8 mouse cellular contexts compared by ENCODE assay signal in the genomic region with DNA sequence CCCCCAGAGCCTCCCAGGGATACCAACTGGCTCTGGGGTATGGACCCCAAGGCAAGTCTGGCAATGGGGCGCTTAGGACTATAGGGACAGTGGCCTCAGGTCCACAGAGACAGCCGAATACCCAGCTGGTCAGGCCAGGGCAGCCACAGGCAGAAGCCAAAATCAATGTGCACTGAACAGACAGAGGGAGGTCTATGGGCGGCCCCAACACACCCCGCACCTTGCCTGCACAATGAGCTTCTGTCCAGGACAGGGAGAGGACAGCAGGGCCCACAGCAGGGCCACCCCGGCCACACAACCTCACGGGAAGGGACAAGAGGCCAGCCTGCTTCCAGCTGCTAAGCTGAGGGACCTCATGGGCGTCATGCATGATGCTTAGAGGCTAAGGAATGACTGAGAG. TPM values are rescaled to one million over a fixed set of nuclear protein-coding genes. Genes with fewer than 3 reads are reported as not detected.
DNase-seq lines count a peak whose midpoint lies in the region; ATAC-seq and TF ChIP-seq lines count a peak whose summit lies in the region.

No protein-coding gene starts in this region.

- DNase-seq in gastrocnemius, adult 18-20 months (ENCODE audit: low spot score) = peak; percentile 21
- DNase-seq in gastrocnemius, postnatal 4 days (ENCODE audit: low spot score in 2 of 2) = no peak
- peak; percentile 55 for DNase-seq in lung, postnatal 0 days (ENCODE audit: low spot score)
- DNase-seq in lung, adult 18-20 months = no peak
- peak; percentile 33 to 51 for DNase-seq in heart, postnatal 14 days
- no peak for DNase-seq in kidney, postnatal 4 days

- H3K4me2 ChIP-seq in lung, postnatal 0 days (replicated peaks; ENCODE audit: low read depth, low read length) = no peak overlapping the region
- peak overlapping the region; percentile 47 for H3K4me2 ChIP-seq in stomach, embryonic 15.5 days

- no peaks in the 10 kb centered on the region for H3K27me3 ChIP-seq in lung, postnatal 0 days (replicated peaks; ENCODE audit: insufficient read depth, low read length)
- 0 out of 2 replicates have a peak, but pooled peaks cover 28% of the 10 kb centered on the region for H3K27me3 ChIP-seq in stomach, embryonic 15.5 days (replicated peaks)

- intact Hi-C loops in heart, postnatal 14 days (cut with DNase I) = no loop called here

- ATAC-seq in lung, postnatal 0 days = peak; percentile 20
- peak; percentile 7; the same call in 1 of the 2 replicates for ATAC-seq in stomach, embryonic 15.5 days (ENCODE audit: insufficient read depth, low FRiP score, low read depth)
- ATAC-seq in megakaryocyte, adult 5-6 weeks (ENCODE audit: poor library complexity, severe bottlenecking) = no peak

- TF ChIP-seq CTCF in lung, postnatal 0 days (IDR thresholded peaks at IDR 0.05) = no peak

- 0 out of 2 replicates have a peak overlapping the region, but pooled peaks have one; percentile 47 for H3K27ac ChIP-seq in lung, postnatal 0 days (ENCODE audit: low read length)
- peak overlapping the region; percentile 88 for H3K27ac ChIP-seq in stomach, embryonic 15.5 days

- no peaks in the 10 kb centered on the region for H3K9me3 ChIP-seq in lung, postnatal 0 days (ENCODE audit: low read length)
- no peaks in the 10 kb centered on the region for H3K9me3 ChIP-seq in stomach, embryonic 15.5 days

- no peak overlapping the region for H3K4me3 ChIP-seq in lung, postnatal 0 days (ENCODE audit: low read depth, low read length)
- H3K4me3 ChIP-seq in stomach, embryonic 15.5 days (replicated peaks) = no peak overlapping the region

- H3K4me1 ChIP-seq in lung, postnatal 0 days (ENCODE audit: insufficient read depth, low read depth, low read length) = peaks cover 22% of the 10 kb centered on the region
- H3K4me1 ChIP-seq in stomach, embryonic 15.5 days = peaks cover 53% of the 10 kb centered on the region

- H3K36me3 ChIP-seq in lung, postnatal 0 days (ENCODE audit: insufficient read depth, low read length) = 0 out of 2 replicates have a peak, but pooled peaks cover 6% of the 10 kb centered on the region
- H3K36me3 ChIP-seq in stomach, embryonic 15.5 days = 0 out of 2 replicates have a peak, but pooled peaks cover 5% of the 10 kb centered on the region

- no peak for TF ChIP-seq EP300 in lung, postnatal 0 days (IDR thresholded peaks at IDR 0.05)

- 34% methylated on average over 7 of the region's 7 CpGs for WGBS in lung, postnatal 0 days
- 49% methylated on average over 7 of the region's 7 CpGs for WGBS in stomach, embryonic 15.5 days

- no peak overlapping the region for H3K9ac ChIP-seq in lung, postnatal 0 days (replicated peaks; ENCODE audit: low read depth)
- no peak overlapping the region for H3K9ac ChIP-seq in stomach, embryonic 15.5 days

RNA-seq across cellular contexts. Expression of gene Nfix, which starts 5.7 kb away (rescaled TPM):
- 100 to 1,000 TPM; 481 to 528 TPM for total RNA-seq in gastrocnemius, adult 18-20 months (2021)
- total RNA-seq in gastrocnemius, postnatal 4 days (2021) = 100 to 1,000 TPM; 517 to 591 TPM
- 38.8 and 45.1 TPM in 2 replicates for polyA plus RNA-seq in lung, postnatal 0 days (2015; fragmentation: Nextera tagmentation; extraction: Ambion mirVana)
- total RNA-seq in heart, postnatal 14 days (2021) = 100 to 1,000 TPM; 276 to 280 TPM
- polyA plus RNA-seq in stomach, embryonic 15.5 days (2015; fragmentation: Nextera tagmentation; extraction: Ambion mirVana) = 28.7 and 29.3 TPM in 2 replicates
- 23.8 and 26.9 TPM in 2 replicates for total RNA-seq in megakaryocyte, adult 5-6 weeks (2015)
- total RNA-seq in megakaryocyte, adult 5-6 weeks (2017) = 7.7 and 17.0 TPM in 2 replicates

RNA-seq across cellular contexts. Expression of gene Dand5, which starts 28.1 kb away (rescaled TPM):
- 10 to 100 TPM; 12.8 to 12.9 TPM for total RNA-seq in gastrocnemius, adult 18-20 months (2021)
- total RNA-seq in gastrocnemius, postnatal 4 days (2021) = 1 to 10 TPM; 6.3 to 6.8 TPM
- 6.2 and 6.8 TPM in 2 replicates for polyA plus RNA-seq in lung, postnatal 0 days (2015; fragmentation: Nextera tagmentation; extraction: Ambion mirVana)
- total RNA-seq in heart, postnatal 14 days (2021) = 1 to 10 TPM; 6.1 to 6.4 TPM
- 6.3 and 6.9 TPM in 2 replicates for polyA plus RNA-seq in stomach, embryonic 15.5 days (2015; fragmentation: Nextera tagmentation; extraction: Ambion mirVana)
- total RNA-seq in megakaryocyte, adult 5-6 weeks (2015) = 1.4 and 2.6 TPM in 2 replicates
- total RNA-seq in megakaryocyte, adult 5-6 weeks (2017) = 0.28 and 4.4 TPM in 2 replicates

RNA-seq across cellular contexts. Expression of gene Gadd45gip1, which starts 36.8 kb away (rescaled TPM):
- 10 to 100 TPM; 22.9 to 24.2 TPM for total RNA-seq in gastrocnemius, adult 18-20 months (2021)
- 10 to 100 TPM; 33.3 to 36.0 TPM for total RNA-seq in gastrocnemius, postnatal 4 days (2021)
- polyA plus RNA-seq in lung, postnatal 0 days (2015; fragmentation: Nextera tagmentation; extraction: Ambion mirVana) = 24.4 and 24.8 TPM in 2 replicates
- total RNA-seq in heart, postnatal 14 days (2021) = 10 to 100 TPM; 23.0 to 25.0 TPM
- polyA plus RNA-seq in stomach, embryonic 15.5 days (2015; fragmentation: Nextera tagmentation; extraction: Ambion mirVana) = 52.7 and 54.5 TPM in 2 replicates
- 6.3 and 6.6 TPM in 2 replicates for total RNA-seq in megakaryocyte, adult 5-6 weeks (2015)
- 13.9 and 20.5 TPM in 2 replicates for total RNA-seq in megakaryocyte, adult 5-6 weeks (2017)

RNA-seq across cellular contexts. Expression of gene Rad23a, which starts 46.0 kb away (rescaled TPM):
- total RNA-seq in gastrocnemius, adult 18-20 months (2021) = 100 to 1,000 TPM; 171 to 176 TPM
- 100 to 1,000 TPM; 121 to 123 TPM for total RNA-seq in gastrocnemius, postnatal 4 days (2021)
- polyA plus RNA-seq in lung, postnatal 0 days (2015; fragmentation: Nextera tagmentation; extraction: Ambion mirVana) = 77.9 and 85.7 TPM in 2 replicates
- total RNA-seq in heart, postnatal 14 days (2021) = 10 to 100 TPM; 78.9 to 79.9 TPM
- 115 and 130 TPM in 2 replicates for polyA plus RNA-seq in stomach, embryonic 15.5 days (2015; fragmentation: Nextera tagmentation; extraction: Ambion mirVana)
- 35.6 and 36.9 TPM in 2 replicates for total RNA-seq in megakaryocyte, adult 5-6 weeks (2015)
- 27.6 and 29.5 TPM in 2 replicates for total RNA-seq in megakaryocyte, adult 5-6 weeks (2017)

RNA-seq across cellular contexts. Expression of gene Calr, which starts 52.2 kb away (rescaled TPM):
- total RNA-seq in gastrocnemius, adult 18-20 months (2021) = 100 to 1,000 TPM; 145 to 160 TPM
- total RNA-seq in gastrocnemius, postnatal 4 days (2021) = 100 to 1,000 TPM; 339 to 368 TPM
- polyA plus RNA-seq in lung, postnatal 0 days (2015; fragmentation: Nextera tagmentation; extraction: Ambion mirVana) = 318 and 405 TPM in 2 replicates
- total RNA-seq in heart, postnatal 14 days (2021) = 100 to 1,000 TPM; 262 to 331 TPM
- 938 and 1,051 TPM in 2 replicates for polyA plus RNA-seq in stomach, embryonic 15.5 days (2015; fragmentation: Nextera tagmentation; extraction: Ambion mirVana)
- 163 and 187 TPM in 2 replicates for total RNA-seq in megakaryocyte, adult 5-6 weeks (2015)
- total RNA-seq in megakaryocyte, adult 5-6 weeks (2017) = 821 and 830 TPM in 2 replicates

Comparison
In these comparisons a context has a peak if more than half of its experiments do, and no peak if none do; other contexts are left out.
1. DNase-seq: peak in gastrocnemius, adult 18-20 months (single experiment), lung, postnatal 0 days (single experiment) and heart, postnatal 14 days (2 of 2); none in gastrocnemius, postnatal 4 days (0 of 2), lung, adult 18-20 months (0 of 2) and kidney, postnatal 4 days (0 of 2).
2. RNA of gene Nfix, which starts 5.7 kb away (total RNA-seq): 517 to 591 TPM in gastrocnemius, postnatal 4 days, 481 to 528 TPM in gastrocnemius, adult 18-20 months and 276 to 280 TPM in heart, postnatal 14 days; 7.7 to 26.9 TPM in megakaryocyte, adult 5-6 weeks; every median in the first group is over 4 times any median in the second.